Mouse (Mus musculus) E14TG2a.4 (cell line): ENCODE measurements around the gene Scyl1.
A peak's percentile ranks its signal among the peaks of the same experiment; 100 is the strongest.

Source experiments
- H3K27me3 ChIP-seq: 2 replicates; pipeline ENCODE4 v1.6.1; 2014; ENCODE audit warnings: low read length, control low read depth; ENCODE audit not compliant: insufficient read depth
- H3K36me3 ChIP-seq: 2 replicates; pipeline ENCODE4 v1.6.1; 2014; ENCODE audit warnings: low read length, control low read depth; ENCODE audit not compliant: insufficient read depth
- H3K4me1 ChIP-seq: replicated peaks from 2 replicates; pipeline ENCODE4 v1.6.1; 2014; ENCODE audit warnings: low read depth, low read length, control low read depth
- H3K4me3 ChIP-seq: replicated peaks from 2 replicates; pipeline ENCODE4 v1.5.1; 2014; ENCODE audit warnings: mild to moderate bottlenecking, low read length
- H3K9me3 ChIP-seq: 2 replicates; pipeline ENCODE4 v1.6.1; 2014; ENCODE audit warnings: low read length, control low read depth
- CTCF ChIP-seq: conservative IDR thresholded peaks from 2 replicates; pipeline ENCODE4 v1.5.1; 2014; ENCODE audit warnings: low read length
- NANOG ChIP-seq: IDR thresholded peaks from 2 replicates; pipeline ENCODE4 v1.6.1; 2014; ENCODE audit warnings: borderline replicate concordance, low read length, mixed read lengths
- POU5F1 ChIP-seq: IDR thresholded peaks from 2 replicates; pipeline ENCODE4 v1.6.1; 2014; ENCODE audit warnings: low read length, borderline replicate concordance

The Scyl1 gene

DNA sequence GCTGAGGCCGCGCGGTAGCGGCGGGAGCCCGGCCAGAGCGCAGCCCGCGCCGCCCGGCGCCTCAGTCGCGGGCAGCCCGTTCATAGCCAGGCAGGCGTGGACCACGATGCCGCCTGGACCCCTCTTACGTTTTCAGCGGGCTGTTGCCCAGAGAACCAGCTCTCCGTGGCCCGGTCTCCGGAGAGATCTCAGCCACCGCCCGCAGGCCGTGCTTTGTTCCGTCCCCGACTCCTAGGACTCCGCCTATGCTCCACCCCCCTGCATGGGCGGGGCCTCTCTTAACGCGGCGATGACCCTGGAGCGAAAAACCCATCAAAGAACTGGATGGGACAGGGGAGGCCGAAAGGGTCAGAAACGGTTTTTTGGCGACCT is 41.8 kb downstream of the Scyl1 start, which contains the start of gene Fam89b:
TSS of gene Fam89b (minus strand) at position 210 of the 372 bp plus-strand sequence.
- H3K27me3 ChIP-seq = peaks cover 36% of the 10 kb centered on the region
- peaks cover 71% of the 10 kb centered on the region for H3K4me1 ChIP-seq
- peak within 1 kb of the TSS; percentile 97 for H3K4me3 ChIP-seq
- no peaks in the 10 kb centered on the region for H3K9me3 ChIP-seq
- TF ChIP-seq POU5F1 = no peak
- no peak for TF ChIP-seq NANOG
- no peak for TF ChIP-seq CTCF
- peaks cover 22% of the 10 kb centered on the region for H3K36me3 ChIP-seq

DNA sequence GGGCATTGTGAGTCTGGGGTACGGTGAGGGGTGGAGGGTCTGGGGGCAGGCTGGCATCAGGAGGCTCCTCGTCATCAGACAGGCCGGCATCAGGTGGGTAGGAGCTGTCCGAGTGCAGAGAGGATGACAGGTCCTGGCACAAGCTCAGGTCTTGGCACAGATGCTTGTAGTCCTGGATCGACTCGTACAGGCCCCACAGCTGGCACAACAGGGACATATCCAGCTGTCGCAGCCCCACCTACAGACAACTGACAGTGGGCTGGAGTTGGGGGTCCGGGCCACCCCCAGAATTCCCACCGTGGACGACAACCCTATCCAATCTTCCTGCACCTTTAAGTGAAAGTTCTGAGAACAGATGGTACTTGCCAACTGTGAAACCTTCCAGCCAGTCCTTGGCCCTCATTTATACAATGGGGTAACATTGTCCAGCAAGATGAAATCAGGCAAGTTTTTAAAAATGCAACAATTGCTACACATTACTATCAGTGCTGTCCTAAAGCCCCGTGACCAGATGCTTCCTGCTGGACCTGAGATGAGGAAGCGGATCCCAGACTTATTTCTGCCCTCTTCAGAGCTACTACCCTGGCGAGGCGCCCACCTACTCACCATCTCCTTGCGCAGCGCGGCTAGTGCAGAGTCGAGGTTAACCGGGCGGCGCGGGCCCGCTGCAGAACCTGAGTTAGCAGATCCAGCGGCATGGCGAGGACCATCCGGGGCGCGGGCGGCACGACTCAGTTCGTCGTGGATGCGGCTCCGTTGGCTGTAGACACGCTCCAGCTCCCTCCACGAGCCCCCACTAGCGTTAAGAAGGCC is 42.4 kb downstream of the Scyl1 start:
- no peak for TF ChIP-seq POU5F1
- no peak for TF ChIP-seq NANOG
- TF ChIP-seq CTCF = no peak
- Histone ChIP-seq H3K9me3 (no peaks in the 10 kb centered on the region), H3K4me3 (peak overlapping the region; percentile 97), H3K4me1 (peaks cover 77% of the 10 kb centered on the region), H3K36me3 (peaks cover 22% of the 10 kb centered on the region), H3K27me3 (peaks cover 42% of the 10 kb centered on the region)

DNA sequence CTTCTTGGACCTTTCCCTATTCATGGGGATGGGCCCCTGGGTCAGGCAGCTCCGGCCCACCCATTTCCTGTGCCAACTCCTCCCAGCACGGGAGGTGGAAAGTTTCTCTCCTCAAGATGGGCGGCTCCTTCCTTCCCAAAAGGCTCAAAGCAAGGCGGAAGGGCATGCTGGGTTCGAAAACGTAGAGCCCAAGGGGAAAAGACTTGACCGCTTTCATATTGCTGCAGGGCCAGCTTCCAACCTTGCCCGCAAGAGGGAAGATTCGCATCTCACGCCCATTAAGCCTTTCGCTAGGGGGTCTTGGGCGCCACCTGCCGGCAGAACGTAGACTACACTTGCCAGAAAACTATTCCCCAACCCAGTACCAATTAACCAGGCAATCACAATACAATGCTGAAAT is 43.5 kb downstream of the Scyl1 start:
- Histone ChIP-seq H3K4me1 (peaks cover 76% of the 10 kb centered on the region), H3K4me3 (peak overlapping the region; percentile 97), H3K27me3 (peaks cover 43% of the 10 kb centered on the region), H3K36me3 (peaks cover 22% of the 10 kb centered on the region), H3K9me3 (no peaks in the 10 kb centered on the region)
- TF ChIP-seq NANOG (no peak), CTCF (peak; percentile 96), POU5F1 (no peak)

DNA sequence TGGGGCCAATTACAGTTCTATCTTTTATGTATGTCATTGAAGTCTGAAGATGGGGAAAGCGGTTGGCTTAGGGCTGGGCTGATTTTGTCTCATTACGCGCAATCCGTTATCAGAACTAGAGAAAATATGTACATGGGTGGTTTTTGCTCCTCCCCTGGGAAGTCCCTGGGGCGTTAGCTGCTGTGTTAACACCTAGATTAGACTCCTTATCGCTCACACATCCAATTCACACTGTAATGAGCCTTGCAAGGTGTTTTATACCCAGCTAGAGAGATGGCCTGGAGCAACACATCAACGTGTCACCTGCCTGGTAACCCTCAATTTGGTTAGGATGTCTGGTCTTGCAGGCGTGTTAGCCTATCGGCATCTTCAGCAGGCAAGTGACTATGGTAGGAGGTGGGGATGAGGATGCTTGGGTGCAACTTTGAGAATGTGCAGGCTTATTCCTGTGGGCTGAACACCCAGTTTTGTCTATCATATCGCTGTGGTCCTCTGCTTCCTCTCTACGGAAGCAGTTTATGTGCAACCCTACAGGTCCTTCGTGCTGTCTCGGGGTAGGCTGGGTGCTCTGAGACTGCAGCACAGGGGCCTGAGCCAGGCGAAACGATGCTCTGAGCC is 44.1 kb downstream of the Scyl1 start:
- TF ChIP-seq CTCF = no peak
- no peak for TF ChIP-seq POU5F1
- no peak for TF ChIP-seq NANOG
- Histone ChIP-seq H3K27me3 (peaks cover 43% of the 10 kb centered on the region), H3K4me3 (peak overlapping the region; percentile 58), H3K36me3 (peaks cover 22% of the 10 kb centered on the region), H3K9me3 (no peaks in the 10 kb centered on the region), H3K4me1 (peaks cover 70% of the 10 kb centered on the region)

DNA sequence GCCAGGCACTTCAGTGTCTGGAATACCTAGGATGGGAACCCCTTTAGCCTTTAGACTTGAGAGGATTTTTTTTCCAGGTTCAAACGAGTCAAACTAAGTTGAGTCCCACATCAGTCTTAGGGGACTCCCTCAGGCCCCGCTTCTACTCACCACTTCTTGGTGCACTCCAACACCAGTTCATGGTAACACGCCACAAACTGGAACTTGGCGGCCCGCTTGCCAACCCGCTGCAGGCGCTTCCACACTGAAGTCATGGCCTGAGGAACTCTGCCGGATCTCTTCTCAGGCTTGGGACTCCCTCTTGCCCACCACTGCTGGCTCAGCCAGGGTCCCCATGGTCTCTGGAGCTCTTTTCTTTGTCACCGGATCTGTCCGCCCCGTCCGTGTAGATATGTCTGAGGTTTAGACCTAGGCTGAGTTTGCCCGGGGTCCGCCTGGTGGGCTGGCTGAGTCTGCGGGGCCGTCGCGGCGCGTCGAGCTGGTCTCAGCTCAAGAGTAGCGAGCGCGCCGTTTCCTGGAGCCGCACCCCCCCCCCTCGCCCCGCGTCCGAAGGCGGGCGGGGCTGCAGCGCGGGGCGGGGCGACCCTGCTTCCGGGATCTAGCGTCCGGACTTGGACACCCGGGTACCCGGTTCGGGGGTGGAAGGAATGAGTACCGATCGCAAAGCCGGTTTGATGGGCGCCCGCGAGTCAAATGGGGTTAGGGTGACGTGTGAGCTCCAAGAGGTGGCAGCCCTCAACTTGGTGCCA is 45.3 kb downstream of the Scyl1 start, which contains the start of gene Ehbp1l1:
TSS of gene Ehbp1l1 (minus strand) at position 551 of the 749 bp plus-strand sequence.
- peaks cover 70% of the 10 kb centered on the region for H3K4me1 ChIP-seq
- TF ChIP-seq CTCF (no peak), NANOG (no peak), POU5F1 (no peak)
- peak within 1 kb of the TSS; percentile 71 for H3K4me3 ChIP-seq
- peaks cover 26% of the 10 kb centered on the region for H3K36me3 ChIP-seq
- H3K27me3 ChIP-seq = peaks cover 43% of the 10 kb centered on the region
- no peaks in the 10 kb centered on the region for H3K9me3 ChIP-seq

DNA sequence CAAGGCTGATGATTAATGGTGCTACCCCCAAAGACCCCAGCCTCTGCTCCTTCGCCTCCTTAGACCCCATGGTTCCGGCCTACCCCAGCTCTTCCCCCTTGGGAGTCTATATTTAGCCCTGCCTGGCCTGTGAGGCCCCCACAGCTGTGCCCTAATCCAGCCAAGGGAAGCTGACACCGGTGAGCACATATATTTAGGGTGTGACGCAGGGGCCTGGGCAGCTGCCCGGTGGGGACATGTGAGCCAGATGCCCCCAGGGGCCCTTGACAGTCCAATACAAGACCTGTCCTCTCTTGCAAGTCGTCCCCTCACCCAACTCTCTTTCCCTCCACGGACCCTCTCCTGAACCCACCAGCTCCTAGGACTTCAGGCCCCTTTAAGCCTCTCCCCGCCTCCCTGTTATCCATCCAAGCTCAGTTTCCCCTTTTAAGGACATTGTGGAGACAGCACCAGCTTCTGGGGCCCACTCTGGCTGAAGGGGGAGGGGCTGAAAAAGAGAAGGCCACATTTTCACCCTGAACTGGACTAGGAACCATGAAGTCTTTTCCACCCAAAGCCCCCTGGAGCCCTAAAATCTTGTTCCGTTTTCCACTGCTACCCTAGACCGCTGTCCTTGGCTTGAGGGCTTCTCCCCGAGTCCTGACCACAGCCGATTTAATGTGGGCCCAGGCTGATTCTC is 46.1 kb downstream of the Scyl1 start:
- Histone ChIP-seq H3K4me1 (peaks cover 67% of the 10 kb centered on the region), H3K4me3 (peak overlapping the region; percentile 71), H3K27me3 (peaks cover 43% of the 10 kb centered on the region), H3K36me3 (peaks cover 26% of the 10 kb centered on the region), H3K9me3 (no peaks in the 10 kb centered on the region)
- no peak for TF ChIP-seq NANOG
- TF ChIP-seq POU5F1 = no peak
- no peak for TF ChIP-seq CTCF

DNA sequence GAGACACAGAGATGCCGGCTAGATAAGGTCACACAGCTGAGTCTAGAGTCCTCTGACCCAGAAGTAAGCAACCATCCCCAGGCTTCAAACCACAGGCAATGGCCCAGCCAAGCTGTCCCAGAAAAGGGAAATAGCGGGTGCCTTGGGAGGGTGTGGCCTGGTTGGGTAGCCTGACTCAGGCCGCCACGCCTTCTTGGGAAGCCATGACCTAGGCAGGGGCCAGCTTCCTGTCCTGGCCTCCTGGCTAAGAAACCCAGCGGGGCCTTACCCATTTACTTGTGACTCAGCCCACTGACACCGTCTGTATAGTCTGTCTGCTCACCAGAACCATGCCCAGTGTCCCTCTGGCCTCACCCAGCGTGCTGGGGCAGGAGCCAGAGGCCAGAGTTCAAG is 46.7 kb downstream of the Scyl1 start:
- H3K9me3 ChIP-seq = no peaks in the 10 kb centered on the region
- H3K27me3 ChIP-seq = peaks cover 43% of the 10 kb centered on the region
- no peak overlapping the region for H3K4me3 ChIP-seq
- peaks cover 61% of the 10 kb centered on the region for H3K4me1 ChIP-seq
- H3K36me3 ChIP-seq = peaks cover 26% of the 10 kb centered on the region
- TF ChIP-seq NANOG (no peak), POU5F1 (no peak), CTCF (no peak)

DNA sequence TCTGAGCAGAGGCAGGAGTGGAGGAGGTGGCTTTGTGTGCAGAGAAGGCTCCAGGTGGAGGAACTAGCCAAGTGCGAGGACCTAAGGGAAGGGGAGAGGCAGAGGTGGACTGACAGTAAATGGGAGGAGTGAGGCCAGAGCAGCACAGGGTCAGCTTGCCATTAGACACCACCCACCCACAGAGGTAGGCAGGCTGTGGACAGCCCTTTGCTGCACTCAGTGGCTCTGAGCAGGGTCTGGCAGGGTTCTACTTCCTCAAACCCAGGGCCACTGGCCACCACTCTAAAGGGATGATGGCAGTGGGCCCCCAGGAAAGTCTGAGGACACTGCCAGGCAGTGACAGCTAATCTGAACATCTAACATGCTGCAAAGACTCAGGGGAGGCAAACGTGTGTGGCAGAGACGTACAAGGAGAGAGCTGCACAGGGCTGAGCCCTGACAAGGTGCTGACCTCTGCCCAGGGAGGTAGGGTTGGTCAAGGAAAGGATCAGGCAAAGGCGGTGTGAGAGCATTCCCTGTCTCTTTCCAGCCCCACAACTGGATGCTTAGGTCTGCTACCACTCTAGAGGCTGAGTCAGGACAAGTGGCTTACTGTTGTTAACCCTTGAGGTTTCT is 47.2 kb downstream of the Scyl1 start:
- TF ChIP-seq POU5F1 (no peak), NANOG (no peak), CTCF (no peak)
- Histone ChIP-seq H3K4me3 (no peak overlapping the region), H3K9me3 (no peaks in the 10 kb centered on the region), H3K27me3 (peaks cover 47% of the 10 kb centered on the region), H3K4me1 (peaks cover 60% of the 10 kb centered on the region), H3K36me3 (peaks cover 31% of the 10 kb centered on the region)
